In the genomic region with DNA sequence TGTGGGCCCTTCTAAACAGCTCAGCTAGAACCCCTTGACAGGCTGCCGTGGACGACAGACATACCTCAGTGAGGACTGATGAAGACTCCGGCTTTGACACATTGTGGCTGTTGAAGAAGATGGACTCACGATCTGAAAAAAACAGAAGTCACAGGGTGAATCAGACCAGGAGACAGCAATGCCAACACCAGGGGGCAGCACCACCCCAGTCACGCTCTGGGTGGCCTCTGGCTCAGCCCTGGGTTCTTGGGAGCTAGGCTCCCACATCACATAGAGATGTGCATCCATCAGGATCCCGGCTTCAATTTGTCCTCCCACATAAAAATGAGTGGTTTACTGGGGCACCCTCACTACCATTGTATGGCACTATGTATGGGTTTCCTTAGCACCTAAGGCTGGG, we compare ENCODE assay signal across 9 mouse cellular contexts. TPM values are rescaled to one million over a fixed set of nuclear protein-coding genes. Genes with fewer than 3 reads are reported as not detected.
DNase-seq lines count a peak whose midpoint lies in the region; ATAC-seq and TF ChIP-seq lines count a peak whose summit lies in the region.
"Had no signal": no experiment of that assay in that cellular context is flagged by ENCODE, and none has a peak within 500 bp of the region (broad histone marks: within the 10 kb centered on the region; RNA-seq: fewer than 3 reads in every experiment).

No protein-coding gene starts in this region.

- H3K4me2 ChIP-seq in embryonic facial prominence, embryonic 14.5 days (ENCODE audit: low read depth, low read length): no peak overlapping the region
- H3K4me2 ChIP-seq in lung, embryonic 16.5 days (ENCODE audit: low read depth, low read length): no peak overlapping the region

- no peak overlapping the region for H3K4me3 ChIP-seq in embryonic facial prominence, embryonic 14.5 days (ENCODE audit: low read depth, low read length)
- no peak overlapping the region for H3K4me3 ChIP-seq in lung, embryonic 16.5 days (ENCODE audit: low read length)
- no peak overlapping the region for H3K4me3 ChIP-seq in thymus, adult 2 months (ENCODE audit: control insufficient read depth, insufficient read depth, low read length)

- no peaks in the 10 kb centered on the region for H3K9me3 ChIP-seq in embryonic facial prominence, embryonic 14.5 days (ENCODE audit: control insufficient read depth, low read length)
- no peaks in the 10 kb centered on the region for H3K9me3 ChIP-seq in lung, embryonic 16.5 days (ENCODE audit: control insufficient read depth, low read length)

- no peak overlapping the region for H3K9ac ChIP-seq in embryonic facial prominence, embryonic 14.5 days (ENCODE audit: low read depth, low read length)
- no peak overlapping the region for H3K9ac ChIP-seq in lung, embryonic 16.5 days (ENCODE audit: low read length)

- H3K4me1 ChIP-seq in embryonic facial prominence, embryonic 14.5 days (ENCODE audit: control insufficient read depth, insufficient read depth, low read length): no peaks in the 10 kb centered on the region
- no peaks in the 10 kb centered on the region for H3K4me1 ChIP-seq in lung, embryonic 16.5 days (replicated peaks; ENCODE audit: control insufficient read depth, insufficient read depth, low read length)
- H3K4me1 ChIP-seq in thymus, adult 2 months (replicated peaks; ENCODE audit: control insufficient read depth, insufficient read depth, low read length): 0 out of 2 replicates have a peak, but pooled peaks cover 2% of the 10 kb centered on the region

- no peak for TF ChIP-seq POLR2A in thymus, adult 2 months (IDR thresholded peaks at IDR 0.05; ENCODE audit: control insufficient read depth, extremely low read depth, insufficient read depth, low read length, poor library complexity)

- H3K36me3 ChIP-seq in embryonic facial prominence, embryonic 14.5 days (ENCODE audit: control insufficient read depth, insufficient read depth, low read length): peaks cover 12% of the 10 kb centered on the region; the same call in 1 of the 2 replicates
- no peaks in the 10 kb centered on the region for H3K36me3 ChIP-seq in lung, embryonic 16.5 days (ENCODE audit: control insufficient read depth, insufficient read depth, low read length)
- H3K36me3 ChIP-seq in thymus, adult 2 months (ENCODE audit: control insufficient read depth, insufficient read depth, low read length): peaks cover 9% of the 10 kb centered on the region; the same call in 1 of the 2 replicates

- intact Hi-C loops in heart, postnatal 14 days (cut with DNase I): loop anchor here (2.0 kb wide), 1 partner anchor 126 kb away; a partner anchor contains a TSS

- WGBS in embryonic facial prominence, embryonic 14.5 days: 71% methylated on average over 6 of the region's 6 CpGs
- WGBS in lung, embryonic 16.5 days: 51% methylated on average over 6 of the region's 6 CpGs
- 71% methylated on average over 6 of the region's 6 CpGs for WGBS in thymus, adult 2 months

- no peak overlapping the region for H3K27ac ChIP-seq in embryonic facial prominence, embryonic 14.5 days (replicated peaks; ENCODE audit: low read depth, low read length)
- no peak overlapping the region for H3K27ac ChIP-seq in lung, embryonic 16.5 days (ENCODE audit: low read length)
- no peak overlapping the region for H3K27ac ChIP-seq in thymus, adult 2 months (ENCODE audit: control insufficient read depth, insufficient read depth, low read length)

- no peaks in the 10 kb centered on the region for H3K27me3 ChIP-seq in embryonic facial prominence, embryonic 14.5 days (replicated peaks; ENCODE audit: control insufficient read depth, insufficient read depth, low read length)
- no peaks in the 10 kb centered on the region for H3K27me3 ChIP-seq in lung, embryonic 16.5 days (ENCODE audit: control insufficient read depth, insufficient read depth, low read depth, low read length)
- H3K27me3 ChIP-seq in thymus, adult 2 months (ENCODE audit: control insufficient read depth, insufficient read depth, low read length): no peaks in the 10 kb centered on the region

- DNase-seq in A20 (ENCODE audit: low read depth, low spot score): peak; percentile 66
- DNase-seq in adrenal gland, postnatal 25 days: peak; percentile 86
- peak; percentile 47 for DNase-seq in embryonic facial prominence, embryonic 14.5 days (ENCODE audit: low spot score)
- peak; percentile 83 to 86 for DNase-seq in heart, postnatal 14 days
- peak; percentile 93 for DNase-seq in kidney, postnatal 4 days
- peak; percentile 60 for DNase-seq in ovary, postnatal 10 days (ENCODE audit: low spot score)
- peak; percentile 77 for DNase-seq in thymus, adult 2 months

- peak; percentile 85; the same call in 1 of the 2 replicates for TF ChIP-seq CTCF in thymus, adult 2 months (IDR thresholded peaks at IDR 0.05; ENCODE audit: borderline replicate concordance, control insufficient read depth, extremely low read depth, insufficient read depth, low read length, poor library complexity)

- peak; percentile 67 for ATAC-seq in embryonic facial prominence, embryonic 14.5 days (ENCODE audit: low read depth)
- peak; percentile 55 for ATAC-seq in lung, embryonic 16.5 days (ENCODE audit: low read depth)

RNA-seq across cellular contexts. Expression of a gene that starts 24.3 kb away (rescaled TPM):
- 1,604 and 1,988 TPM in 2 replicates for total RNA-seq in adrenal gland, postnatal 25 days (2021)
- 18.6 and 22.2 TPM in 2 replicates for polyA plus RNA-seq in embryonic facial prominence, embryonic 14.5 days (2014; fragmentation: Nextera tagmentation; extraction: Ambion mirVana)
- total RNA-seq in heart, postnatal 14 days (2021): under 1 TPM in 1 of 2 experiments, not detected in 1; 0.15 TPM
- polyA plus RNA-seq in lung, embryonic 16.5 days (2015; fragmentation: Nextera tagmentation; extraction: Ambion mirVana): 1.4 and 2.0 TPM in 2 replicates
- 7.3 and 12.4 TPM in 2 replicates for polyA plus RNA-seq in thymus, adult 2 months (2012; rRNA removed)
- total RNA-seq: neutrophil, adult 5-6 weeks had no signal
